Mouse (Mus musculus): ENCODE data around the gene Gm28036. TPM values are rescaled to one million over a fixed set of nuclear protein-coding genes. Genes with fewer than 3 reads are reported as not detected.

Gm28036 gene
- polyA plus RNA-seq, 1 experiment: 21.8 TPM

- TF ChIP-seq GATA1 (IDR thresholded peaks at IDR 0.05; ENCODE audit: low read length): no peak
Measured at GRCm38 (mm10) chr2:156052816-156053215, 74.1 kb downstream of the Gm28036 start, which contains the start of gene Fer1l4. TSS of gene Fer1l4 (minus strand) at chr2:156052947.

- TF ChIP-seq GATA1 (IDR thresholded peaks at IDR 0.05; ENCODE audit: low read length): no peak
Measured at GRCm38 (mm10) chr2:156047929-156048328, 79.0 kb downstream of the Gm28036 start.

- no peak for TF ChIP-seq GATA1 (IDR thresholded peaks at IDR 0.05; ENCODE audit: low read length)
Measured at GRCm38 (mm10) chr2:156042903-156043302, 84.0 kb downstream of the Gm28036 start.

GRCm38 (mm10) chr2:156039390-156039789 is 87.5 kb downstream of the Gm28036 start:
- no peak for TF ChIP-seq GATA1 (IDR thresholded peaks at IDR 0.05; ENCODE audit: low read length)

- no peak for TF ChIP-seq GATA1 (IDR thresholded peaks at IDR 0.05; ENCODE audit: low read length)
Measured at GRCm38 (mm10) chr2:156025482-156025881, 101.4 kb downstream of the Gm28036 start.

Other genes with a start within 250 kb of the Gm28036 start
- 4.2 and 4.5 TPM in 2 replicates for gene Uqcc1, start 196.8 kb downstream of the Gm28036 start, polyA plus RNA-seq (2012)
- not detected in 2 replicates for gene Gm15557, start 186.4 kb downstream of the Gm28036 start, polyA plus RNA-seq (2012)
- not detected in 2 replicates for gene Gdf5, start 181.7 kb downstream of the Gm28036 start, polyA plus RNA-seq (2012)
- gene Cep250, start 170.6 kb downstream of the Gm28036 start, polyA plus RNA-seq (2012): 22.1 and 23.5 TPM in 2 replicates
- 0.06 and 0.23 TPM in 2 replicates for gene 6430550D23Rik, start 119.1 kb downstream of the Gm28036 start, polyA plus RNA-seq (2012)
- gene Ergic3, start 119.0 kb downstream of the Gm28036 start, polyA plus RNA-seq (2012): 66.7 and 75.7 TPM in 2 replicates
- not detected in 2 replicates for gene Fer1l4, start 74.1 kb downstream of the Gm28036 start, polyA plus RNA-seq (2012)
- gene Spag4, start 61.9 kb downstream of the Gm28036 start, polyA plus RNA-seq (2012): 1.7 and 2.2 TPM in 2 replicates
- 42.7 and 49.2 TPM in 2 replicates for gene Cpne1, start 15.1 kb downstream of the Gm28036 start, polyA plus RNA-seq (2012)
- 5.5 and 6.3 TPM in 2 replicates for gene Rbm12, start 15.1 kb downstream of the Gm28036 start, polyA plus RNA-seq (2012)
- 420 and 525 TPM in 2 replicates for gene Romo1, start 16.9 kb upstream of the Gm28036 start, polyA plus RNA-seq (2012)
- gene Nfs1, start 17.1 kb upstream of the Gm28036 start, polyA plus RNA-seq (2012): 47.3 and 68.7 TPM in 2 replicates
- 409 and 506 TPM in 2 replicates for gene Rbm39, start 53.1 kb upstream of the Gm28036 start, polyA plus RNA-seq (2012)
- gene Phf20, start 69.4 kb upstream of the Gm28036 start, polyA plus RNA-seq (2012): 42.1 and 44.6 TPM in 2 replicates
- gene Cnbd2, start 185.2 kb upstream of the Gm28036 start, polyA plus RNA-seq (2012): 0.23 and 1.4 TPM in 2 replicates
- 1,015 and 1,408 TPM in 2 replicates for gene Scand1, start 185.6 kb upstream of the Gm28036 start, polyA plus RNA-seq (2012)

Measured in G1E-ER4 (cell line).